Comparison of ENCODE assay signal across 14 mouse cellular contexts in the genomic region with DNA sequence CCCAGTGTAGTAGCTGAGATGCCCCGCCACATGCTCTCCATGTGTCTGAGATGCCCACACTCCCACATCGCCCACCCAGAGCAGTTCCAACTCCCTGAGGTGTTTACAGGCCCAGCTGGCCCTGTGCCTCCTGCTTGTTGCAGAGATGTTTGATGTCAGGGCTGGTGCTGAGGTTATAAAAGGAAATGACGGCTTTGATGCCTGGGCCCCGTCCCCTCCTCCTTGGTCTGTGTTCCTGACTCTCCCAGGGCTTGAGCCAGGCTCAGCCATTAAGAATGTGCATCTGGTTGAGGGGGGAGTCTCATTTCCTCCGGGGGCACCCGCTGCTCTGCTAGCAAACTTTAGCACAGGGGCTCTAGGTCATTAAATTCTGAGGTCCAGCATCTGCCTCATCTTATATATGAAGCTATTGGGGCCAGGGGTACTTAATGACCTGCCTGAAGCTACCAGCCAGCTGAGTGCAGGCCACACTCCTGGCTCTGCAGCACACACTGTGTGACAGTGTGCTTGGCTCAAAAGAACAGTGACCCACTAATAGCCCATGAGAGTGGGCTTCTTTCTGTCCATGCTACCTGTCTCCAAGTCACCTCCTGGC.
DNase-seq lines count a peak whose midpoint lies in the region; ATAC-seq and TF ChIP-seq lines count a peak whose summit lies in the region.
"Had no signal": no experiment of that assay in that cellular context is flagged by ENCODE, and none has a peak within 500 bp of the region (broad histone marks: within the 10 kb centered on the region; RNA-seq: fewer than 3 reads in every experiment).

No protein-coding gene starts in this region.

- WGBS in limb, embryonic 14.5 days, result 15% methylated on average over 6 of the region's 6 CpGs

- peak; percentile 72 for ATAC-seq in limb, embryonic 14.5 days (ENCODE audit: low FRiP score, low read depth)
- ATAC-seq: forebrain, embryonic 16.5 days; intestine, postnatal 0 days had no signal

- no peak overlapping the region for H3K4me2 ChIP-seq in limb, embryonic 14.5 days (replicated peaks; ENCODE audit: low read depth, low read length, severe bottlenecking)
- H3K4me2 ChIP-seq: hindbrain, embryonic 14.5 days; neural tube, embryonic 13.5 days had no signal

- H3K36me3 ChIP-seq in limb, embryonic 14.5 days (ENCODE audit: control insufficient read depth, insufficient read depth, low read length), result no peaks in the 10 kb centered on the region
- H3K36me3 ChIP-seq: neural tube, embryonic 13.5 days had no signal

- no peaks in the 10 kb centered on the region for H3K27me3 ChIP-seq in limb, embryonic 14.5 days (ENCODE audit: control insufficient read depth, insufficient read depth, low read length)
- H3K27me3 ChIP-seq: neural tube, embryonic 13.5 days had no signal

- no peak for TF ChIP-seq POLR2A in limb, embryonic 14.5 days (IDR thresholded peaks at IDR 0.05; ENCODE audit: borderline replicate concordance, extremely low read depth, insufficient read depth, insufficient read length)

- H3K9ac ChIP-seq in limb, embryonic 14.5 days (ENCODE audit: low read depth, low read length, severe bottlenecking), result no peak overlapping the region
- H3K9ac ChIP-seq: hindbrain, embryonic 14.5 days; neural tube, embryonic 13.5 days had no signal

- peaks cover 27% of the 10 kb centered on the region for H3K4me1 ChIP-seq in limb, embryonic 14.5 days (ENCODE audit: control insufficient read depth, insufficient read depth, low read length)
- H3K4me1 ChIP-seq: neural tube, embryonic 13.5 days had no signal

- H3K9me3 ChIP-seq in limb, embryonic 14.5 days (ENCODE audit: control insufficient read depth, low read length), result no peaks in the 10 kb centered on the region
- H3K9me3 ChIP-seq: heart, embryonic 10.5 days; neural tube, embryonic 13.5 days had no signal

- DNase-seq in heart, postnatal 4 days, result peak; percentile 33
- DNase-seq in heart, adult 8-10 months (ENCODE audit: low spot score), result no peak
- peak; percentile 35 for DNase-seq in brain, adult 2 months (ENCODE audit: low read depth, low spot score)
- DNase-seq in embryo, embryonic 11 days, result peak; percentile 35
- peak; percentile 44 for DNase-seq in limb, embryonic 14.5 days (ENCODE audit: low spot score)
- DNase-seq in testis, postnatal 10 days (ENCODE audit: low spot score), result no peak
- DNase-seq in cerebellum, adult 8-10 months, result no peak
- DNase-seq: cerebellum, adult 18-20 months; kidney, postnatal 36 days had no signal

- H3K27ac ChIP-seq in limb, embryonic 14.5 days (replicated peaks; ENCODE audit: low read depth, low read length), result peak overlapping the region; percentile 48; the same call in 1 of the 2 replicates
- H3K27ac ChIP-seq: heart, embryonic 10.5 days; hindbrain, embryonic 14.5 days; neural tube, embryonic 13.5 days had no signal

- H3K4me3 ChIP-seq in limb, embryonic 14.5 days (replicated peaks; ENCODE audit: low read length), result no peak overlapping the region
- H3K4me3 ChIP-seq: heart, embryonic 10.5 days; neural tube, embryonic 13.5 days had no signal

Comparison
In these comparisons a context has a peak if more than half of its experiments do, and no peak if none do; other contexts are left out.
1. DNase-seq: peak in heart, postnatal 4 days (single experiment), brain, adult 2 months (single experiment), embryo, embryonic 11 days (single experiment) and limb, embryonic 14.5 days (single experiment); none in heart, adult 8-10 months (single experiment), testis, postnatal 10 days (single experiment) and cerebellum, adult 8-10 months (single experiment).